Mouse (Mus musculus) liver, embryonic 13.5 days (tissue): ENCODE results near the gene Terf2. TPM values are rescaled to one million over a fixed set of nuclear protein-coding genes. Genes with fewer than 3 reads are reported as not detected.
"Not testable (repeated sequence)": the region's sequence is repeated elsewhere in the genome, so short reads cannot be mapped to it uniquely, and the experiment has no call there.

Experiments
- ATAC-seq: fragments of 200-750 bp; cut with Nextera tagmentation; 2 replicates; pipeline ENCODE4 v1.8.0; 2017; ENCODE audit warnings: low read depth, mild to moderate bottlenecking, moderate number of reproducible peaks, moderate library complexity
- DNase-seq: peaks from one replicate; pipeline ENCODE4 v3.0.0; 2022
- H3K27ac ChIP-seq: fragments of 300-500 bp; sonication (generic); 2 replicates; pipeline ENCODE4 v1.5.1; 2015; ENCODE audit warnings: moderate library complexity, mild to moderate bottlenecking, inconsistent platforms
- H3K27me3 ChIP-seq: fragments of 300-500 bp; sonication (generic); 2 replicates; pipeline ENCODE4 v1.6.1; 2015; ENCODE audit warnings: mild to moderate bottlenecking, inconsistent platforms
- H3K36me3 ChIP-seq: fragments of 300-500 bp; sonication (generic); 2 replicates; pipeline ENCODE4 v1.6.1; 2015; ENCODE audit warnings: mild to moderate bottlenecking, inconsistent platforms
- H3K4me1 ChIP-seq: fragments of 300-500 bp; sonication (generic); replicated peaks from 2 replicates; pipeline ENCODE4 v1.6.1; 2015; ENCODE audit warnings: inconsistent platforms
- H3K4me2 ChIP-seq: fragments of 300-500 bp; sonication (generic); 2 replicates; pipeline ENCODE4 v1.6.1; 2015; ENCODE audit warnings: inconsistent platforms, mild to moderate bottlenecking, moderate library complexity
- H3K4me3 ChIP-seq: fragments of 300-500 bp; sonication (generic); replicated peaks from 2 replicates; pipeline ENCODE4 v1.5.1; 2015; ENCODE audit warnings: mild to moderate bottlenecking, inconsistent platforms
- H3K9ac ChIP-seq: fragments of 300-500 bp; sonication (generic); 2 replicates; pipeline ENCODE4 v1.6.1; 2015; ENCODE audit warnings: mild to moderate bottlenecking, inconsistent platforms
- H3K9me3 ChIP-seq: fragments of 300-500 bp; sonication (generic); replicated peaks from 2 replicates; pipeline ENCODE4 v1.6.1; 2016; ENCODE audit warnings: inconsistent platforms
- WGBS: fragments of 180-500 bp; shearing (Covaris S2); methylation state at CpG from one replicate; pipeline ENCODE4 v1.1.7; 2015; ENCODE audit not compliant: insufficient replicate concordance; 5-methylcytosine and 5-hydroxymethylcytosine counted together
- polyA plus RNA-seq: library from polyadenylated mRNA; unstranded; fragments of >200 nt; fragmentation: Nextera tagmentation; extraction: Ambion mirVana; gene quantifications from 2 replicates; pipeline ENCODE4 v1.2.1, GENCODE M21; 2015

The Terf2 gene
- polyA plus RNA-seq, 1 experiment from 2014 or later, result 8.1 TPM

GRCm38 (mm10) chr8:107113209-107113608, 16.9 kb upstream of the Terf2 start:
- ATAC-seq, result no peak
- DNase-seq, result no peak
- Histone ChIP-seq H3K4me1 (peaks cover 30% of the 10 kb centered on the region), H3K27me3 (no peaks in the 10 kb centered on the region), H3K36me3 (no peaks in the 10 kb centered on the region), H3K9me3 (no peaks in the 10 kb centered on the region), H3K9ac (no peak overlapping the region), H3K4me3 (no peak overlapping the region), H3K27ac (no peak overlapping the region), H3K4me2 (no peak overlapping the region)
- 72% methylated on average over 4 of the region's 4 CpGs for WGBS

GRCm38 (mm10) chr8:107111340-107112105, 15.2 kb upstream of the Terf2 start:
- Histone ChIP-seq H3K9ac (no peak overlapping the region), H3K36me3 (no peaks in the 10 kb centered on the region), H3K4me3 (no peak overlapping the region), H3K4me2 (no peak overlapping the region), H3K9me3 (no peaks in the 10 kb centered on the region), H3K27me3 (no peaks in the 10 kb centered on the region), H3K27ac (no peak overlapping the region), H3K4me1 (peaks cover 26% of the 10 kb centered on the region)
- ATAC-seq (no peak), DNase-seq (no peak)
- 77% methylated on average over 10 of the region's 11 CpGs for WGBS

- Histone ChIP-seq H3K36me3 (no peaks in the 10 kb centered on the region), H3K4me2 (no peak overlapping the region), H3K9me3 (no peaks in the 10 kb centered on the region), H3K27ac (no peak overlapping the region), H3K9ac (no peak overlapping the region), H3K4me3 (no peak overlapping the region), H3K4me1 (peaks cover 22% of the 10 kb centered on the region), H3K27me3 (no peaks in the 10 kb centered on the region)
- 70% methylated on average over 9 of the region's 9 CpGs for WGBS
- no peak for DNase-seq
- ATAC-seq, result no peak
Observed at GRCm38 (mm10) chr8:107110629-107111330, 14.4 kb upstream of the Terf2 start.

GRCm38 (mm10) chr8:107109816-107110435, 13.6 kb upstream of the Terf2 start:
- no peak overlapping the region for H3K9ac ChIP-seq
- no peaks in the 10 kb centered on the region for H3K27me3 ChIP-seq
- no peaks in the 10 kb centered on the region for H3K36me3 ChIP-seq
- ATAC-seq (0 out of 2 replicates have a peak, but pooled peaks have one; percentile 29), DNase-seq (no peak)
- H3K4me1 ChIP-seq, result peaks cover 18% of the 10 kb centered on the region
- WGBS, result 58% methylated on average over 5 of the region's 5 CpGs
- no peak overlapping the region for H3K27ac ChIP-seq
- no peak overlapping the region for H3K4me3 ChIP-seq
- H3K9me3 ChIP-seq, result no peaks in the 10 kb centered on the region
- no peak overlapping the region for H3K4me2 ChIP-seq

- DNase-seq, result no peak
- no peak overlapping the region for H3K9ac ChIP-seq
- ATAC-seq, result 0 out of 2 replicates have a peak, but pooled peaks have one; percentile 36
- H3K27ac ChIP-seq, result no peak overlapping the region
- WGBS, result 67% methylated on average over 23 of the region's 23 CpGs
- H3K4me1 ChIP-seq, result peaks cover 10% of the 10 kb centered on the region
- H3K36me3 ChIP-seq, result no peaks in the 10 kb centered on the region
- H3K4me2 ChIP-seq, result peak overlapping the region; percentile 41
- no peaks in the 10 kb centered on the region for H3K27me3 ChIP-seq
- peak overlapping the region; percentile 30 for H3K4me3 ChIP-seq
- no peaks in the 10 kb centered on the region for H3K9me3 ChIP-seq
Observed at GRCm38 (mm10) chr8:107108978-107109720, 12.8 kb upstream of the Terf2 start.

GRCm38 (mm10) chr8:107108089-107108488, 11.7 kb upstream of the Terf2 start:
- not testable (repeated sequence) for H3K4me1 ChIP-seq, DNase-seq, H3K9ac ChIP-seq, H3K9me3 ChIP-seq, H3K4me2 ChIP-seq, H3K27ac ChIP-seq, H3K27me3 ChIP-seq, H3K36me3 ChIP-seq, H3K4me3 ChIP-seq, ATAC-seq
- 78% methylated on average over 5 of the region's 5 CpGs for WGBS

- no peak overlapping the region for H3K4me2 ChIP-seq
- H3K36me3 ChIP-seq, result no peaks in the 10 kb centered on the region
- H3K4me1 ChIP-seq, result peaks cover 8% of the 10 kb centered on the region; the same call in 1 of the 2 replicates
- peak; percentile 44 for DNase-seq
- ATAC-seq, result no peak
- H3K27me3 ChIP-seq, result no peaks in the 10 kb centered on the region
- H3K9me3 ChIP-seq, result no peaks in the 10 kb centered on the region
- WGBS, result 7% methylated on average over 4 of the region's 4 CpGs
- H3K27ac ChIP-seq, result no peak overlapping the region
- H3K4me3 ChIP-seq, result no peak overlapping the region
- no peak overlapping the region for H3K9ac ChIP-seq
Observed at GRCm38 (mm10) chr8:107104547-107104946, 8.2 kb upstream of the Terf2 start.

GRCm38 (mm10) chr8:107100635-107101034, 4.3 kb upstream of the Terf2 start:
- Histone ChIP-seq H3K4me2 (no peak overlapping the region), H3K9ac (no peak overlapping the region), H3K27me3 (no peaks in the 10 kb centered on the region), H3K36me3 (no peaks in the 10 kb centered on the region), H3K27ac (no peak overlapping the region), H3K4me3 (no peak overlapping the region), H3K4me1 (peaks cover 5% of the 10 kb centered on the region; the same call in 1 of the 2 replicates), H3K9me3 (no peaks in the 10 kb centered on the region)
- WGBS, result 76% methylated on average over 2 of the region's 2 CpGs
- DNase-seq (no peak), ATAC-seq (no peak)

- no peak for ATAC-seq
- H3K36me3 ChIP-seq, result peaks cover 27% of the 10 kb centered on the region
- no peak for DNase-seq
Observed at GRCm38 (mm10) chr8:107095717-107096365, 506 bp downstream of the Terf2 start.

GRCm38 (mm10) chr8:107090531-107090930, 5.8 kb downstream of the Terf2 start:
- no peaks in the 10 kb centered on the region for H3K9me3 ChIP-seq
- peaks cover 20% of the 10 kb centered on the region for H3K4me1 ChIP-seq
- DNase-seq (no peak), ATAC-seq (no peak)
- no peak overlapping the region for H3K9ac ChIP-seq
- 90% methylated on average over 7 of the region's 7 CpGs for WGBS
- no peak overlapping the region for H3K4me2 ChIP-seq
- no peak overlapping the region for H3K27ac ChIP-seq
- H3K4me3 ChIP-seq, result no peak overlapping the region
- peaks cover 75% of the 10 kb centered on the region for H3K36me3 ChIP-seq
- H3K27me3 ChIP-seq, result no peaks in the 10 kb centered on the region

More at GRCm38 (mm10) chr8:107095717-107096365, 506 bp downstream of the Terf2 start:
- H3K9ac ChIP-seq, result peak overlapping the region; percentile 95
- WGBS, result under 1% methylated on average over 53 of the region's 53 CpGs
- H3K4me2 ChIP-seq, result peak overlapping the region; percentile 75
- peaks cover 26% of the 10 kb centered on the region for H3K4me1 ChIP-seq
- H3K4me3 ChIP-seq, result peak overlapping the region; percentile 83
- no peaks in the 10 kb centered on the region for H3K9me3 ChIP-seq
- H3K27ac ChIP-seq, result peak overlapping the region; percentile 95
- H3K27me3 ChIP-seq, result no peaks in the 10 kb centered on the region
